Mouse (Mus musculus) E14TG2a.4 (cell line): ENCODE results near the gene Cenpm.

Source experiments
- CTCF ChIP-seq: conservative IDR thresholded peaks from 2 replicates; pipeline ENCODE4 v1.5.1; 2014; ENCODE audit warnings: low read length
- POU5F1 ChIP-seq: IDR thresholded peaks from 2 replicates; pipeline ENCODE4 v1.6.1; 2014; ENCODE audit warnings: low read length, borderline replicate concordance

- no peak for TF ChIP-seq CTCF
- no peak for TF ChIP-seq POU5F1
Observed at GRCm38 (mm10) chr15:82272295-82272694, 27.7 kb upstream of the Cenpm start.
